Mouse (Mus musculus): ENCODE results near the gene Ube2l3. TPM values are rescaled to one million over a fixed set of nuclear protein-coding genes. Genes with fewer than 3 reads are reported as not detected.

Ube2l3 gene
- polyA plus RNA-seq, 1 experiment from 2014 or later, result 278 TPM

DNA sequence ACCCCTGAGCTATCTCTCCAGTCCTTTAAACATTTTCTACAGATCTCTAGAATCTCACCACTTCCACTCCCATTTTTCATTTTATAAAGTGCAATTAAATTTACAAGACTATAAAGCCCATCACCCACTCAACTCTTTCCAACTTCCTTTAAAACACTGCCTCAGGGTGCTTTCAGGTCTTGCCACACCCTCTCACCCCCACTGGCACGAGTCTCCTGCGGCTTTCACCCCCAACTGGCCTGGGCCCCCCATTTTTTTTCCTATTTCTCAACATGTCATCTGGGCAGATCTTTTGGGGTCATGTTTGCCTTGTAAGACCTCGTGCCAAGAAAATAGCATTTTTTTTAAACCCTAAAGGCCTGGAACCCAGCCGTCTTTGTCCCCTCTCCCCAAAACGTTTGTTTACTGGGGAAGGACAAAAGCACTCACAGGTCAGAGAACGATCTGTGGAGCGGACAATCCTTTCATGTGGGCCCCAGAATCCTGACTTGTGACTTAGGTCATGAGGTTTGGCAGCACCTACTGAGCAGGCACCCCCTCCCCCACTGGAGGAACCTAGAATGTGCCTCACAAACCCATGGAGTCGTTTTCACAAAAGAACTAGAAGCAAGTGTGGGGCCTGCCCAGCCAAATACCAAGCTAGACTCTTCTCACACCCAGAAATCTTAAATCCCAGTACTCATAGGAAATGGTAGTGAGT, 14.6 kb upstream of the Ube2l3 start:
- no peak for DNase-seq (ENCODE audit: low spot score)
- Histone ChIP-seq H3K36me3 (replicated peaks; ENCODE audit: control insufficient read depth, insufficient read depth) (no peaks in the 10 kb centered on the region), H3K9ac (no peak overlapping the region), H3K27ac (no peak overlapping the region), H3K4me2 (replicated peaks) (no peak overlapping the region), H3K4me3 (replicated peaks; ENCODE audit: low read length) (no peak overlapping the region), H3K4me1 (replicated peaks; ENCODE audit: control insufficient read depth, insufficient read depth, low read length) (no peaks in the 10 kb centered on the region), H3K9me3 (ENCODE audit: control insufficient read depth, low read length) (no peaks in the 10 kb centered on the region), H3K27me3 (ENCODE audit: control insufficient read depth, insufficient read depth, low read length) (no peaks in the 10 kb centered on the region)
- ATAC-seq (ENCODE audit: low FRiP score), result no peak
- WGBS, result 59% methylated on average over 8 of the region's 8 CpGs

DNA sequence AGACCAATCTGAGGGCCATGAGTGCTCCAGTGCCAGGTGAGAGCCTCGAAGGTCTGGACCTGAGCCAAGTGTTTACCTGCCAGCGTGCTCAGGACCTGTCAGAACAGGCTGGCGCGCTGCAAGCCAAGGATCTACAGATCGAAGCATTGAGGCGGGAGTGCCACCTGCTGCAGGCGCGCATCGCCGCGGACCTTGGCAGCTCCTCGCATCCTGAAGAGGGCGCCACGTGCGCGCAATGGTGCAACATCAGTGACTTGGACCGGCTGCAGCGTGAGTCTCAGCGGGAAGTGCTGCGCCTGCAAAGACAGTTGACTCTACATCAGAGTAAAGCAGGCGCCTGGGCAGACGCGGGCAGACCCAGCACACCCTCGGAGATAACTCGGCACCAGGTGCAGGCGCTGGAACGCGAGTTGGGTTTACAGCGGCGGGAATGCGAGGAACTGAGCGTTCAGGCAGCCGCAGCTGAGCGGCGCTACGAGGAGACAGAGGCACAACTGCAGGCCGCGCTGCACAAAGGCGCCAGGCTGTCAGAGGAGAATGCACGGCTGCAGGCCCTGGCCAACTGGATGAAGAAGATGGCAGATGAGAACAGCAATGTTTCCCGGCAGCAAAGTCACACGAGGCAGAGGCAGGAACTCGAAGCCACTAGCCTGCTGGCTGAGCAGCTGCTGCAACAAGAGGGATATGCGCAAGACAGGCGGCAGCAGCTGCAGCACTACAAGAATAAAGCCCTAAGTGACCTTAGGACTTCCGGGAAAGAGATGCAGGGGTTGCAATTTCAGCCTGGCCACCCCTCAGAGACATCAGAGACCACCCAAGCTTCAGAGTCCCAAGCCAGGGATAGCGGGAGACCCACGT, 7.8 kb upstream of the Ube2l3 start:
- ATAC-seq (ENCODE audit: low FRiP score), result peak; percentile 67

DNA sequence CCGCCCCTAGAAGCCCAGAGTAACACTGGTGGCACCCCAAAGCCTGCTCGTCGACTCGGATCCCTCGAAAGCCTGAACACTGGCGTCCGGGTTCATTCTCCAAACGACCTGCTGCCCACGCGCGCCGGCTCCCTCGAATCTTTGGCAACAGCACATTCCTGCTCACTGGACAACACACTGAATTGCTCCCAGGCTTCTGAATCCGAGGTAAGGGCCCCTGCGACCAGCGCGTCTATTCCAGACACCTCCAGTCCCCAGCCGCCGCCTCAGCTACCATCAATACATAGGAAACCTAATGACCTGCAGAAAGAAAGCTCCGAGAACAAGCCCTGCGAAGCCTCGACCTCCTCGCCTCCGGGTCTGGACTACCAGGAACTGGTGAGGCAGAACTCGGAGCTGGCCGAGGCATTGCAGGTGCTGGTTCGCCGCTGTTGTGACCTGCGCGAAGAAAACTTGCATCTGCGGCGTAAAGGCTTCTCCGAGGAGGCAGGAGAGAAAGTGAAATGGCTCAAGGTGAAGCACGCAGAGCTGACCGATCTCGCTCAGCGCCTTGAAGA, 7.0 kb upstream of the Ube2l3 start:
- 2% methylated on average over 37 of the region's 37 CpGs for WGBS
- peak; percentile 1; the same call in 1 of the 2 replicates for ATAC-seq (ENCODE audit: low FRiP score)
- peaks cover 17% of the 10 kb centered on the region for H3K4me1 ChIP-seq (replicated peaks; ENCODE audit: control insufficient read depth, insufficient read depth, low read length)

More for the DNA sequence above, 7.8 kb upstream of the Ube2l3 start:
- Histone ChIP-seq H3K36me3 (replicated peaks; ENCODE audit: control insufficient read depth, insufficient read depth) (no peaks in the 10 kb centered on the region), H3K4me1 (replicated peaks; ENCODE audit: control insufficient read depth, insufficient read depth, low read length) (peaks cover 17% of the 10 kb centered on the region), H3K9me3 (ENCODE audit: control insufficient read depth, low read length) (no peaks in the 10 kb centered on the region), H3K4me2 (replicated peaks) (peak overlapping the region; percentile 92), H3K27ac (no peak overlapping the region), H3K9ac (peak overlapping the region; percentile 65), H3K4me3 (replicated peaks; ENCODE audit: low read length) (peak overlapping the region; percentile 44), H3K27me3 (ENCODE audit: control insufficient read depth, insufficient read depth, low read length) (0 out of 2 replicates have a peak, but pooled peaks cover 4% of the 10 kb centered on the region)
- WGBS, result 8% methylated on average over 48 of the region's 48 CpGs
- peak; percentile 88 for DNase-seq (ENCODE audit: low spot score)

DNA sequence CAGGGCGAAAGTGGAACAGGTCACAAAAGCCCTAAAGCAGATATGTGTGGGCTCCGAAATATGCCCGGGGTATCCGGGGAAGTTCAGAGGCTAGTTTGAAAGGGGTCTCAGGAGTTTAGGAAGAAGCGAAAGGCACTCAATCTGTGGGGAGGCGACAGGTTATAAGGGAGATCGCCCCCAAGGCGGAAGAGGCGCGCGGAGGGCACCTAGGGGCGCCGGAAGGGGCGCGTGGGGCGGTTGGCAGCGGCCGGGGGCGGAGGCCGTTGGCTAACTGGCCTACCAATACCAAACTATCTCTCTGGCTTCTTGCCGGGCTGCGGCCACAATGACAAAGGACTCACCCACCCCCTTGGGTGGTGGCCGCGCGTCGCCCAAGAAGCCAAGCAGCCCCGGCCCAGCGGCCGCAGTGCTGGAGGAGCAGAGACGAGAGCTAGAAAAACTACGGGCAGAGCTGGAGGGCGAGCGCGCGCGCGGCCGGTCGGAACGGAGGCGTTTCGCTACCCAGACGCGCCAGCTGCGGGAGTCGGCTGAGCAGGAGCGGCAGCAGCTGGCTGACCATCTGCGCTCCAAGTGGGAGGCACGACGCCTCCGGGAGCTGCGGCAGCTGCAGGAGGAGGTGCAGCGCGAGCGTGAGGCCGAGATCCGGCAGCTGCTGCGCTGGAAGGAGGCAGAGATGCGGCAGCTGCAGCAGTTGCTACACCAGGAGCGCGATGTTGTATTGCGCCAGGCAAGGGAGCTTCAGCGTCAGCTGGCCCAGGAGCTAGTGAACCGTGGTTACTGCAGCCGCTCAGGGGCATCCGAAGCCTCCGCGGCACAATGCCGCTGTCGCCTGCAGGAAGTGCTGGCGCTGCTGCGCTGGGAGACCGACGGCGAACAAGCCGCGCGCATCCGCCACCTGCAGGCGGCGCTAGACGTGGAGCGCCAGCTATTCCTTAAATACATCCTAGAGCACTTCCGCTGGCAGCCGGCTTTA, 6.2 kb upstream of the Ube2l3 start, which contains the start of gene Rimbp3:
Gene Rimbp3, plus strand, starts transcription at position 215 of the 973 bp plus-strand sequence.
- H3K4me2 ChIP-seq (replicated peaks), result peak within 1 kb of the TSS; percentile 92
- 0 out of 2 replicates have a peak, but pooled peaks cover 4% of the 10 kb centered on the region for H3K27me3 ChIP-seq (ENCODE audit: control insufficient read depth, insufficient read depth, low read length)
- ATAC-seq (ENCODE audit: low FRiP score), result peak; percentile 90

More for the DNA sequence above, 7.0 kb upstream of the Ube2l3 start:
- peak overlapping the region; percentile 44 for H3K4me3 ChIP-seq (replicated peaks; ENCODE audit: low read length)
- peak; percentile 30 for DNase-seq (ENCODE audit: low spot score)
- no peaks in the 10 kb centered on the region for H3K9me3 ChIP-seq (ENCODE audit: control insufficient read depth, low read length)
- 0 out of 2 replicates have a peak, but pooled peaks cover 4% of the 10 kb centered on the region for H3K27me3 ChIP-seq (ENCODE audit: control insufficient read depth, insufficient read depth, low read length)
- peak overlapping the region; percentile 92 for H3K4me2 ChIP-seq (replicated peaks)
- H3K36me3 ChIP-seq (replicated peaks; ENCODE audit: control insufficient read depth, insufficient read depth), result no peaks in the 10 kb centered on the region
- peak overlapping the region; percentile 65 for H3K9ac ChIP-seq
- H3K27ac ChIP-seq, result peak overlapping the region; percentile 86

DNA sequence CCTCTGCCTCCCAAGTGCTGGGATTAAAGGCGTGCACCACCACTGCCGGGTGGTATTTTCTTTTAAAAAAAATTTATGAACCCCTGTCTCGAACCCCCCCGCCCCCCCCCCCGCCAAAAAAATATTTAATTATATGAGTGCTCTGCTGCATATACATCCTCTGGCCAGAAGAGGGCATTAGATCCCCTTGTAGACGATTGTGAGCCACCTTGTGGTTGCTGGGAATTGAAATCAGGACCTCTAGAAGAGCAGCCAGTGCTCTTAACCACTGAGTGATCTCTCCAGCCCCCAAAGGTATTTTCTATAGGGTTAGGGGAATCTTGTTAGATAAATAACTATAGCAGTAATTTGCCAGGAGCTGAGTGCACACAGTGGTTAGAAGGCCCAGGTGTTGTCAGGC, 2.5 kb upstream of the Ube2l3 start:
- 7% methylated on average over 6 of the region's 6 CpGs for WGBS
- DNase-seq (ENCODE audit: low spot score) (no peak), ATAC-seq (ENCODE audit: low FRiP score) (no peak)
- Histone ChIP-seq H3K4me1 (replicated peaks; ENCODE audit: control insufficient read depth, insufficient read depth, low read length) (peaks cover 15% of the 10 kb centered on the region), H3K27me3 (ENCODE audit: control insufficient read depth, insufficient read depth, low read length) (0 out of 2 replicates have a peak, but pooled peaks cover 4% of the 10 kb centered on the region), H3K27ac (no peak overlapping the region), H3K4me3 (replicated peaks; ENCODE audit: low read length) (no peak overlapping the region), H3K4me2 (replicated peaks) (no peak overlapping the region), H3K9ac (no peak overlapping the region), H3K9me3 (ENCODE audit: control insufficient read depth, low read length) (no peaks in the 10 kb centered on the region), H3K36me3 (replicated peaks; ENCODE audit: control insufficient read depth, insufficient read depth) (no peaks in the 10 kb centered on the region)

More for the DNA sequence above, 6.2 kb upstream of the Ube2l3 start, which contains the start of gene Rimbp3:
- WGBS, result under 1% methylated on average over 85 of the region's 85 CpGs
- H3K9ac ChIP-seq, result peak within 1 kb of the TSS; percentile 65
- H3K4me1 ChIP-seq (replicated peaks; ENCODE audit: control insufficient read depth, insufficient read depth, low read length), result peaks cover 17% of the 10 kb centered on the region
- H3K36me3 ChIP-seq (replicated peaks; ENCODE audit: control insufficient read depth, insufficient read depth), result no peaks in the 10 kb centered on the region
- peak; percentile 94 for DNase-seq (ENCODE audit: low spot score)
- H3K9me3 ChIP-seq (ENCODE audit: control insufficient read depth, low read length), result no peaks in the 10 kb centered on the region
- peak within 1 kb of the TSS; percentile 86 for H3K27ac ChIP-seq
- H3K4me3 ChIP-seq (replicated peaks; ENCODE audit: low read length), result peak within 1 kb of the TSS; percentile 44

DNA sequence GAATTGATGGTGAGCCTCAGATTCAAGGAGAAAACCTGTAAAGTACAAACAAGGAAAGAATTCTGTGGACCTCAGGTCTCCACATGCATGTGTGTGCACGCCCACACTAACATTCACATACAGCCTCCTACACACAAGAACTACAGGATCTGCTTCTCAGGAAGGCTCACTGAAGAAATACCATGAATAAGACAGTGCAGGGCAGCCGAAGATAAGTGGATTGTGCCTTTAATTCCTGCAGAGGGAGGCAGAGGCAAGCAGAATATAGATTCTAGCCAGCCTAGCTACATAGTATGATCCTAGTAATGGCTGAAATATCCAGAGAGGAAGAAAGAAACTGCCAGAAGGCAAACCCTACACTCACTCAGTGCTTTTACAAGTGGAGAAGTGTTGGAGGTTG, 472 bp downstream of the Ube2l3 start:
- no peak for ATAC-seq (ENCODE audit: low FRiP score)
- H3K4me3 ChIP-seq (replicated peaks; ENCODE audit: low read length), result no peak overlapping the region; the same call in 1 of the 2 replicates

DNA sequence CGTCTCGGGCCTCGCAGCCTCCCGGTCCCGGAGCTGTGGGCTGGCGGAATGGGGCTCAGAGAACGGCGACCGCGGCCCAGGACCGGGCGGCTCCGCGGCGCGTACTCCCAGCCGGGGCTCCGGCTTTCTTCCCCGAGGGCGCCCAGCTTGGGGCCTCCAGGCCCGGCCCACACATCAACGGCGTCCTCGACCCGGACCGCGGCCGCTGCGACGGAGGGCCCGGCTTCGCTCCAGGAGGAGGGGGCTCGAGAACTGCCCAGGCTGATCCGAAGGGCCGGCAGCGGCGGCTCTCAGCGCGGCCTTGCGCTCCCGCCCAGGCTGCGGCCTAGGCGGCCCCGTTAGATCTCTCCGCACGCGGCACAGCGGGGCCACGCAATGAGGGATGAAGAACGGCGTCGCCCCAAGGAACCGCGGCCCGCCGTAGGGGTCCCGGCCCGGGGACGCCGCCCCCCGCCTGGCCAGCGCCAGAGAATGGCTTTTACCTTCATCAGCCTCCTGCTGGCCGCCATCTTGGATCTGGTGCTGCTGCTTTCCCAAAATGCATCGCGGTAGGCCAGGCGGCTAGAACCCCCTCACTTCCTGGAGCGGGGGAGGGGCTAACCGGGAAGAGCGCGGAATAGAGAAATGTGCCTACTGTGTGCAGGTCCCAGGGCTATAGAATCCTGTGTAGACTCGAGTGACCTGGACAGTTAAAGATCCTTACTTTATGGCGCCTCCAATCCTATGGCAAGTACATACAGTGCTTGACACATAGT, 1.3 kb downstream of the Ube2l3 start:
- H3K4me3 ChIP-seq (replicated peaks; ENCODE audit: low read length), result peak overlapping the region; percentile 99
- H3K36me3 ChIP-seq (replicated peaks; ENCODE audit: control insufficient read depth, insufficient read depth), result no peaks in the 10 kb centered on the region
- peak overlapping the region; percentile 89 for H3K4me2 ChIP-seq (replicated peaks)
- peak overlapping the region; percentile 98 for H3K9ac ChIP-seq
- no peaks in the 10 kb centered on the region for H3K9me3 ChIP-seq (ENCODE audit: control insufficient read depth, low read length)
- no peaks in the 10 kb centered on the region for H3K27me3 ChIP-seq (ENCODE audit: control insufficient read depth, insufficient read depth, low read length)
- H3K27ac ChIP-seq, result peak overlapping the region; percentile 73; the same call in 1 of the 2 replicates
- DNase-seq (ENCODE audit: low spot score) (peak; percentile 82), ATAC-seq (ENCODE audit: low FRiP score) (peak; percentile 91)
- WGBS, result under 1% methylated on average over 70 of the region's 72 CpGs
- peaks cover 14% of the 10 kb centered on the region for H3K4me1 ChIP-seq (replicated peaks; ENCODE audit: control insufficient read depth, insufficient read depth, low read length)

More for the DNA sequence above, 472 bp downstream of the Ube2l3 start:
- 56% methylated on average over 2 of the region's 2 CpGs for WGBS
- H3K4me2 ChIP-seq (replicated peaks), result peak overlapping the region; percentile 89; the same call in 1 of the 2 replicates
- DNase-seq (ENCODE audit: low spot score), result peak; percentile 30
- H3K4me1 ChIP-seq (replicated peaks; ENCODE audit: control insufficient read depth, insufficient read depth, low read length), result peaks cover 14% of the 10 kb centered on the region
- H3K9me3 ChIP-seq (ENCODE audit: control insufficient read depth, low read length), result no peaks in the 10 kb centered on the region
- 0 out of 2 replicates have a peak overlapping the region, but pooled peaks have one; percentile 3 for H3K27ac ChIP-seq
- no peaks in the 10 kb centered on the region for H3K36me3 ChIP-seq (replicated peaks; ENCODE audit: control insufficient read depth, insufficient read depth)
- H3K27me3 ChIP-seq (ENCODE audit: control insufficient read depth, insufficient read depth, low read length), result 0 out of 2 replicates have a peak, but pooled peaks cover 4% of the 10 kb centered on the region
- H3K9ac ChIP-seq, result no peak overlapping the region; the same call in 1 of the 2 replicates

Data from hindbrain, embryonic 14.5 days (tissue).